Mouse (Mus musculus): ENCODE data around the gene Qars. TPM values are rescaled to one million over a fixed set of nuclear protein-coding genes. Genes with fewer than 3 reads are reported as not detected.

The Qars gene
- total and polyA plus RNA-seq, 3 experiments = 201 to 349 (median 248) TPM

- Histone ChIP-seq H3K4me1 (ENCODE audit: insufficient read depth, low read depth, low read length) (peaks cover 25% of the 10 kb centered on the region), H3K27me3 (ENCODE audit: insufficient read depth, low read length) (peaks cover 70% of the 10 kb centered on the region), H3K9me3 (replicated peaks) (no peaks in the 10 kb centered on the region), H3K4me3 (ENCODE audit: low read depth, low read length) (no peak overlapping the region), H3K36me3 (replicated peaks) (no peaks in the 10 kb centered on the region)
- TF ChIP-seq GATA2 (IDR thresholded peaks at IDR 0.05; ENCODE audit: borderline replicate concordance, low read depth, low read length) (no peak), POLR2AphosphoS5 (IDR thresholded peaks at IDR 0.05; ENCODE audit: insufficient replicate concordance, low read depth, low read length) (no peak), TAL1 (conservative IDR thresholded peaks at IDR 0.05; ENCODE audit: low read depth, low read length) (no peak), GATA1 (IDR thresholded peaks at IDR 0.05; ENCODE audit: borderline replicate concordance, low read length) (no peak), CTCF (IDR thresholded peaks at IDR 0.05; ENCODE audit: low read depth, low read length) (no peak)
- DNase-seq (ENCODE audit: low spot score) (no peak), ATAC-seq (ENCODE audit: extremely low read depth, insufficient number of reproducible peaks, low FRiP score, poor library complexity, severe bottlenecking) (no peak)
Observed at GRCm38 (mm10) chr9:108485301-108485875, 22.1 kb upstream of the Qars start.

GRCm38 (mm10) chr9:108486973-108487530 is 20.5 kb upstream of the Qars start:
- Histone ChIP-seq H3K36me3 (replicated peaks) (peaks cover 3% of the 10 kb centered on the region), H3K27me3 (ENCODE audit: insufficient read depth, low read length) (peaks cover 57% of the 10 kb centered on the region), H3K4me1 (ENCODE audit: insufficient read depth, low read depth, low read length) (peaks cover 28% of the 10 kb centered on the region), H3K9me3 (replicated peaks) (no peaks in the 10 kb centered on the region), H3K4me3 (ENCODE audit: low read depth, low read length) (no peak overlapping the region)
- ATAC-seq (ENCODE audit: extremely low read depth, insufficient number of reproducible peaks, low FRiP score, poor library complexity, severe bottlenecking) (no peak), DNase-seq (ENCODE audit: low spot score) (no peak)
- no peak for TF ChIP-seq TAL1 (conservative IDR thresholded peaks at IDR 0.05; ENCODE audit: low read depth, low read length)

- ATAC-seq (ENCODE audit: extremely low read depth, insufficient number of reproducible peaks, low FRiP score, poor library complexity, severe bottlenecking) (no peak), DNase-seq (ENCODE audit: low spot score) (no peak)
- Histone ChIP-seq H3K4me3 (ENCODE audit: low read depth, low read length) (no peak overlapping the region), H3K27me3 (ENCODE audit: insufficient read depth, low read length) (peaks cover 44% of the 10 kb centered on the region), H3K4me1 (ENCODE audit: insufficient read depth, low read depth, low read length) (peaks cover 39% of the 10 kb centered on the region), H3K36me3 (replicated peaks) (peaks cover 16% of the 10 kb centered on the region), H3K9me3 (replicated peaks) (no peaks in the 10 kb centered on the region)
- TF ChIP-seq CTCF (IDR thresholded peaks at IDR 0.05; ENCODE audit: low read depth, low read length) (no peak), TAL1 (conservative IDR thresholded peaks at IDR 0.05; ENCODE audit: low read depth, low read length) (no peak), GATA1 (IDR thresholded peaks at IDR 0.05; ENCODE audit: borderline replicate concordance, low read length) (no peak), GATA2 (IDR thresholded peaks at IDR 0.05; ENCODE audit: borderline replicate concordance, low read depth, low read length) (no peak), POLR2AphosphoS5 (IDR thresholded peaks at IDR 0.05; ENCODE audit: insufficient replicate concordance, low read depth, low read length) (no peak)
Observed at GRCm38 (mm10) chr9:108488403-108488802, 19.1 kb upstream of the Qars start.

GRCm38 (mm10) chr9:108489215-108489614 is 18.3 kb upstream of the Qars start:
- Histone ChIP-seq H3K36me3 (replicated peaks) (peaks cover 24% of the 10 kb centered on the region), H3K4me1 (ENCODE audit: insufficient read depth, low read depth, low read length) (peaks cover 43% of the 10 kb centered on the region), H3K4me3 (ENCODE audit: low read depth, low read length) (no peak overlapping the region), H3K27me3 (ENCODE audit: insufficient read depth, low read length) (peaks cover 36% of the 10 kb centered on the region), H3K9me3 (replicated peaks) (no peaks in the 10 kb centered on the region)
- DNase-seq (ENCODE audit: low spot score) (no peak), ATAC-seq (ENCODE audit: extremely low read depth, insufficient number of reproducible peaks, low FRiP score, poor library complexity, severe bottlenecking) (no peak)
- no peak for TF ChIP-seq TAL1 (conservative IDR thresholded peaks at IDR 0.05; ENCODE audit: low read depth, low read length)

GRCm38 (mm10) chr9:108489702-108490558 is 17.6 kb upstream of the Qars start:
- Histone ChIP-seq H3K4me3 (ENCODE audit: low read depth, low read length) (peak overlapping the region; percentile 91), H3K9me3 (replicated peaks) (no peaks in the 10 kb centered on the region), H3K36me3 (replicated peaks) (peaks cover 32% of the 10 kb centered on the region), H3K4me1 (ENCODE audit: insufficient read depth, low read depth, low read length) (peaks cover 46% of the 10 kb centered on the region), H3K27me3 (ENCODE audit: insufficient read depth, low read length) (peaks cover 32% of the 10 kb centered on the region)
- no peak for TF ChIP-seq GATA2 (IDR thresholded peaks at IDR 0.05; ENCODE audit: borderline replicate concordance, low read depth, low read length)
- TF ChIP-seq POLR2AphosphoS5 (IDR thresholded peaks at IDR 0.05; ENCODE audit: insufficient replicate concordance, low read depth, low read length) = no peak
- TF ChIP-seq CTCF (IDR thresholded peaks at IDR 0.05; ENCODE audit: low read depth, low read length) = no peak
- no peak for TF ChIP-seq TAL1 (conservative IDR thresholded peaks at IDR 0.05; ENCODE audit: low read depth, low read length)
- no peak for TF ChIP-seq GATA1 (IDR thresholded peaks at IDR 0.05; ENCODE audit: borderline replicate concordance, low read length)
- no peak for DNase-seq (ENCODE audit: low spot score)
- ATAC-seq (ENCODE audit: extremely low read depth, insufficient number of reproducible peaks, low FRiP score, poor library complexity, severe bottlenecking) = no peak

- DNase-seq (ENCODE audit: low spot score) = peak; percentile 98
- Histone ChIP-seq H3K9me3 (replicated peaks) (no peaks in the 10 kb centered on the region), H3K27me3 (ENCODE audit: insufficient read depth, low read length) (peaks cover 24% of the 10 kb centered on the region), H3K36me3 (replicated peaks) (peaks cover 39% of the 10 kb centered on the region), H3K4me1 (ENCODE audit: insufficient read depth, low read depth, low read length) (peaks cover 46% of the 10 kb centered on the region), H3K4me3 (ENCODE audit: low read depth, low read length) (peak within 1 kb of the TSS; percentile 91)
- peak; percentile 92 for ATAC-seq (ENCODE audit: extremely low read depth, insufficient number of reproducible peaks, low FRiP score, poor library complexity, severe bottlenecking)
- TF ChIP-seq POLR2AphosphoS5 (IDR thresholded peaks at IDR 0.05; ENCODE audit: insufficient replicate concordance, low read depth, low read length) = no peak
- no peak for TF ChIP-seq GATA2 (IDR thresholded peaks at IDR 0.05; ENCODE audit: borderline replicate concordance, low read depth, low read length)
- no peak for TF ChIP-seq CTCF (IDR thresholded peaks at IDR 0.05; ENCODE audit: low read depth, low read length)
- TF ChIP-seq GATA1 (IDR thresholded peaks at IDR 0.05; ENCODE audit: borderline replicate concordance, low read length) = no peak
- no peak for TF ChIP-seq TAL1 (conservative IDR thresholded peaks at IDR 0.05; ENCODE audit: low read depth, low read length)
Observed at GRCm38 (mm10) chr9:108490559-108491285, 16.8 kb upstream of the Qars start, which contains the start of gene Usp19. Gene Usp19, plus strand, starts transcription at chr9:108490602.

Data from G1E (cell line).